Mouse (Mus musculus): ENCODE measurements around the gene Gna14. TPM values are rescaled to one million over a fixed set of nuclear protein-coding genes. Genes with fewer than 3 reads are reported as not detected.

Gna14 gene
- total RNA-seq, 2 experiments from 2014 or later, result 0.20 TPM; not detected in 1

DNA sequence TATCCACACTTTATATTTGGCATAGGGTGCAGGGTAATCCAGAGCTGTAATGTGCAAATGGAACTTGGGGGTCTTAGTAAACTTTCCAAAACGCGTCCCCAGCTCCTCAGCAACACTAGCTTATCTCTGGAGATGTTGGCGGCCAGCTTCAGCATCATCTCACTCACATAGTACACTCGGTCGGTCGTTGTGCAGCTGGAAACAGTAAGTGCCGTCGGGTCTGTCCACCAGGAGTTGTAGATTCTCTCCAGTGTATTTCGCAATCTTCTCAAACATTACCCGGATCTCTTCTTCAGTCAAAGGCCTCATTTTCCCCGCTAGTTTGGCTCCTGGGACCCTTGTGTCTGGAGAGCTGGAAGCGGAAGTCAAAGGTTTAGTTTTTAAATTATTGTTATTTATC is 55.2 kb downstream of the Gna14 start:
- Histone ChIP-seq H3K27ac (no peak overlapping the region), H3K4me3 (no peak overlapping the region)
- no peak for DNase-seq (ENCODE audit: extremely low spot score in 1 of 2, low spot score in 2 of 2)
- intact Hi-C loops (cut with DNase I), result no loop called here
- TF ChIP-seq CTCF (IDR thresholded peaks at IDR 0.05), result no peak

GRCm38 (mm10) chr19:16491497-16491896 is 55.9 kb downstream of the Gna14 start:
- no peak for DNase-seq (ENCODE audit: extremely low spot score in 1 of 2, low spot score in 2 of 2)
- intact Hi-C loops (cut with DNase I), result no loop called here
- Histone ChIP-seq H3K27ac (no peak overlapping the region), H3K4me3 (no peak overlapping the region)
- TF ChIP-seq CTCF (IDR thresholded peaks at IDR 0.05), result no peak

DNA sequence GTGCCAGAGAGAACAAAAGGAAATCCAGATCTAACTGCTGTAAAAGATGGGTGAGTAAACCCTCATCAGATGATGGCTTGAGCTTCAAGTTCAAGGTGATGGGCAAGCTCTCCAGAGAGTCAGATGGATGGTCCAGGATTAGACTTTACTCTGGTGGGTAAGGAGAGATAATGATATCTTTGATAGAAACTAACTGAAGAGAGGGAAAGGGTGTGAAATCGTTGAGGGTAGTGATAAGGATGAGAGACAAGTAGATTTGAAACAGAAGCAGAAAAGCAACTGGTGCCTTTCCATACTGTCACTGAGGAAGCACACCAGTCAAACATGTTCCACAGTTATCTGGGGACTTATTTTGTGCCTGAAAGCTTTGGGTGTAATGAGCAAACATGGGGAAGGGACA is 56.9 kb downstream of the Gna14 start:
- no peak for TF ChIP-seq CTCF (IDR thresholded peaks at IDR 0.05)
- no peak overlapping the region for H3K27ac ChIP-seq
- DNase-seq (ENCODE audit: extremely low spot score in 1 of 2, low spot score in 2 of 2), result no peak
- intact Hi-C loops (cut with DNase I), result no loop called here
- no peak overlapping the region for H3K4me3 ChIP-seq

GRCm38 (mm10) chr19:16494816-16495516 is 59.4 kb downstream of the Gna14 start:
- H3K4me3 ChIP-seq, result no peak overlapping the region
- no peak for DNase-seq (ENCODE audit: extremely low spot score in 1 of 2, low spot score in 2 of 2)
- no peak for TF ChIP-seq CTCF (IDR thresholded peaks at IDR 0.05)
- intact Hi-C loops (cut with DNase I), result no loop called here
- no peak overlapping the region for H3K27ac ChIP-seq

GRCm38 (mm10) chr19:16496016-16496415 is 60.5 kb downstream of the Gna14 start:
- no peak for DNase-seq (ENCODE audit: extremely low spot score in 1 of 2, low spot score in 2 of 2)
- TF ChIP-seq CTCF (IDR thresholded peaks at IDR 0.05), result no peak
- intact Hi-C loops (cut with DNase I), result no loop called here
- H3K4me3 ChIP-seq, result no peak overlapping the region
- H3K27ac ChIP-seq, result no peak overlapping the region

DNA sequence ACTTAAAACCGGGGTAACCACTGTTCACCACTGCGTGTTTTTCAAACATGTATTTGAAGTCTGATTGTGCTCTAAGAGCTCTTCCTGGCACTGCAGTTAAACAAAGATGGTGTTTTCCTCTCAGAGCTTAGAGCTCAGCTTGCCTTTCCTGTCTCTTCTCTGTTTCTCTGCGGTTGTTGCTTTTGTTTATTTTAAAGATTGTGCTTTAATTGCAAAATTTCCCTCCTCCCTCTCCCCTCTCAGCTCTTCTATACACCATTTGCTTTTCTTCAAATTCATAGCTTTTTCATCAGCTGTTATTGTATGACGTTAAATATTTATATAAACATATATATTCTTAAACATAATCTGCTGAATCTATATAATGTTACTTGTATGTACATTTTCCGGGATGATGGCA is 66.5 kb downstream of the Gna14 start:
- no peak for TF ChIP-seq CTCF (IDR thresholded peaks at IDR 0.05)

GRCm38 (mm10) chr19:16506711-16507364 is 71.3 kb downstream of the Gna14 start:
- intact Hi-C loops (cut with DNase I), result no loop called here
- H3K27ac ChIP-seq, result no peak overlapping the region
- no peak for DNase-seq (ENCODE audit: extremely low spot score in 1 of 2, low spot score in 2 of 2)
- H3K4me3 ChIP-seq, result no peak overlapping the region
- no peak; the same call in 1 of the 2 replicates for TF ChIP-seq CTCF (IDR thresholded peaks at IDR 0.05)

More for the DNA sequence above, 66.5 kb downstream of the Gna14 start:
- no peak overlapping the region for H3K27ac ChIP-seq
- no peak for DNase-seq (ENCODE audit: extremely low spot score in 1 of 2, low spot score in 2 of 2)
- H3K4me3 ChIP-seq, result no peak overlapping the region
- intact Hi-C loops (cut with DNase I), result no loop called here

DNA sequence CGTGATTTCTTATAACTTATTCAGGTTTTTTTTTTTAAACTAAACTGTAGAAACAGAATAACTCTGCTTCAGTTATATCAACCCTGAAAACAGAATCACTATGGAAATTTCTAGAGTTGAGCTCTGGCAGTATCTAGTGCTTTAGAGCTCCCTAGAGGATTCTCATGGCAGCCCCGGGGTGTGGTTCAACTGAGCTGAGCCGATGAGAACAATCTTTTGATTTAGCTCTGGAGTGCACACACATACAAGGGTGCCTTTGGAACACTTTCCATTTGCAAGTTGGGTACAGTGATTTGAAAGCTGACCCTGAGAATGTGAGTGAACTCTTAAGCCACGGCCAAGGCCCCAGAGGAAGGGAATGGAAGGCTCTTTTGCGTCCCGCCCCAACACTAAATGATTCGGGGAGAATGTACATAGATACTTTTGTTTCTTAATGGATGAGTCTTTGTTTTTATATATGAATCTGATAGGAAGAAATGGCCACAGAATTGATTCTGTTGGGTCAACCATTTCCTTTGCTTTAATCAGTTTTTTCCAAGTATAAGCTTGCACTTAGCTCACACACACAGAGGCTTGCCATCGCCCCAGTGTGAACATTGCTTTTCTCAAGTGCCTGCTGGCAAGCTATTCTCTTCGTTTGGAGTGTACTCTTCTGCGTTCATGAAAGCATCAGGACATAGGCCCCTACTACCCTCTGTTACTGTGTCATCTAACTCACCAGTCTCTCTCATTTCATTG is 75.0 kb downstream of the Gna14 start:
- intact Hi-C loops (cut with DNase I), result no loop called here
- Histone ChIP-seq H3K4me3 (no peak overlapping the region), H3K27ac (no peak overlapping the region)
- no peak for DNase-seq (ENCODE audit: extremely low spot score in 1 of 2, low spot score in 2 of 2)
- no peak for TF ChIP-seq CTCF (IDR thresholded peaks at IDR 0.05)

DNA sequence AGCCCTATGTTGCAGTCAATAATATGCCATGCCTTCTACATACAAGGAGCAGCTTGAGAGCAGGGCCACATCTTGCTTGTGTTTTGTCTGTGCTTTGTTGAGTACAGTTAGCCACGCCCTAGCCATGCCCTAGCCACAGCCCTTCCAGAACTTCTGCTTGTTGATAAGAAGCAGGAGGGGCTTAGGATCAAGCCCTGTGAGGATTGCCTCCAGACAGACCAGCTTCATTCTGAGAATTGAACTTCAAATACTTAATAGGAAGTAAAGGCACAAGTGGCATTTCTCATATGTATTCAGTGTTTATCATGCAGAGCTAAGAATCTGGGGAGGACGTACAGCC is 75.5 kb downstream of the Gna14 start:
- DNase-seq (ENCODE audit: extremely low spot score in 1 of 2, low spot score in 2 of 2), result no peak
- TF ChIP-seq CTCF (IDR thresholded peaks at IDR 0.05), result no peak
- no peak overlapping the region for H3K27ac ChIP-seq
- intact Hi-C loops (cut with DNase I), result no loop called here
- H3K4me3 ChIP-seq, result no peak overlapping the region

DNA sequence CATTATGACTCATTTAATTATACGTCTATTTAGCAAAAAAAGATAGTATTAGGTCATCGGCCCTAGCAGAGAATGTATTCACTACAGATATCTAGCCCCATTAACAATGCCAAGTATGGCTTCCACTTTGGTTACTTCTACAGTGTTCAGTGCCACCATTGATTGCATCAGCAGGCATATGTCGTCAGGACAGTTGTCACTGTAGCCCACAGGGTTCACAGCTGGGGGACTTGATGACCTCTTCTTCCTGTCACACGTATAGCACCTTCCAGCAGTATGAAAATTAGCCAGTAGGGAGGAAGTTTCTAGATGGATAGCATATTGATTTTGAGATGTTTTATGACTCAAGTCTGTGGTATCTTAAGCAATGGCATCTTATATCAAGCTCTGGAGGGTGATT is 78.6 kb downstream of the Gna14 start:
- intact Hi-C loops (cut with DNase I), result no loop called here
- H3K4me3 ChIP-seq, result no peak overlapping the region
- no peak for TF ChIP-seq CTCF (IDR thresholded peaks at IDR 0.05)
- DNase-seq (ENCODE audit: extremely low spot score in 1 of 2, low spot score in 2 of 2), result no peak
- no peak overlapping the region for H3K27ac ChIP-seq

GRCm38 (mm10) chr19:16518569-16518968 is 83.0 kb downstream of the Gna14 start:
- intact Hi-C loops (cut with DNase I), result no loop called here
- TF ChIP-seq CTCF (IDR thresholded peaks at IDR 0.05), result no peak
- Histone ChIP-seq H3K27ac (no peak overlapping the region), H3K4me3 (no peak overlapping the region)
- DNase-seq (ENCODE audit: extremely low spot score in 1 of 2, low spot score in 2 of 2), result no peak

- H3K27ac ChIP-seq, result no peak overlapping the region
- no peak for DNase-seq (ENCODE audit: extremely low spot score in 1 of 2, low spot score in 2 of 2)
- no peak for TF ChIP-seq CTCF (IDR thresholded peaks at IDR 0.05)
- intact Hi-C loops (cut with DNase I), result no loop called here
- H3K4me3 ChIP-seq, result no peak overlapping the region
Measured at GRCm38 (mm10) chr19:16520608-16521007, 85.0 kb downstream of the Gna14 start.
